Mouse (Mus musculus): ENCODE data around the gene Adam15.

- no peak for TF ChIP-seq CTCF (IDR thresholded peaks at IDR 0.05; ENCODE audit: insufficient read depth, low read depth, low read length)
- no peak; the same call in 1 of the 2 replicates for TF ChIP-seq POLR2A (IDR thresholded peaks at IDR 0.05; ENCODE audit: insufficient read depth, low read depth, low read length)
Observed at GRCm38 (mm10) chr3:89320581-89321182, 29.1 kb downstream of the Adam15 start.

All from olfactory bulb, adult 2 months (tissue).